Mouse (Mus musculus) cerebellum, postnatal 10 days (tissue): ENCODE measurements around the gene Dkkl1.
"Not testable (repeated sequence)": the region's sequence is repeated elsewhere in the genome, so short reads cannot be mapped to it uniquely, and the experiment has no call there.

ENCODE experiments used
- DNase-seq, 2 experiments: peaks; one replicate each; pipeline ENCODE4 v3.0.0; 2021; ENCODE audit warnings: mixed read lengths in 2 of 2

Dkkl1 gene

DNA sequence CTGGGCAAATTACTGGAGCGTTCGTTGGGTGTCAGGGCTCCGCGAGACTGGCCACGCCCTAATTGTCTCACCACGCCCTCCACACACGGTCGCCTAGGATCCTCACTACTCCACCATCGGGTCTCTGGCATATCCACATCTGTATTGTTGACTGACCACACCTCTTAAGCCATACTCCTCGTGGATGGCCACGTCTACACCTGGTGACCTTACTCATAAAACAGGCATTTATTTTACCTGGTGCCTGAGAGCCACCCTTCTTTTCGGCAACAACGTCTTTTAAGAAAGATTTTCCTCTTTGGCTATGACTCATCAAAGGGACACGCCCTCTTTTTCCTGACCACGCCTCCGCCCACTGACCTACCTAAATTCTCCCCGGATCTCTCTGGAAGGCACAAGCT is at the start of gene Dkkl1:
Dkkl1 (minus strand) TSS at position 297 of the 401 bp plus-strand sequence.
- no peak for DNase-seq

GRCm38 (mm10) chr7:45259281-45259680 is 47.3 kb upstream of the Dkkl1 start:
- DNase-seq, result no peak

GRCm38 (mm10) chr7:45257063-45257840 is 45.3 kb upstream of the Dkkl1 start:
- DNase-seq, result peak; percentile 36 to 53

DNA sequence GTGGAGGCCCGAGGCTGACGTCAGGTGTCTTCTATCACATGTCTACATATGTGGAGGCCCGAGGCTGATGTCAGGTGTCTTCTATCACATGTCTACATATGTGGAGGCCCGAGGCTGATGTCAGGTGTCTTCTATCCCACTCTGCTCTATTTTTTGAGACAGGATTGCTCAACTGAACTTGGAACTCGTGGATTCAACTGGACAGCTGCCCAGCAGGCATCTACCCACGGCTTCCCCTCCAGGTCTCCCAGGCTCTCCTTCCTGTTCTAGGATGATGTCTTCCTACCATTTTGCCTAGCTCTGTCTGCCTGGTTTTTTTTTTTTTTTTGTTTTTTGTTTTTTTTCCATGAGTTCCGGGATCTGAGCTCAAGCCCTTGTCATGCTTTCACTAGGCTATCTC is 43.9 kb upstream of the Dkkl1 start:
- not testable (repeated sequence) for DNase-seq

- no peak for DNase-seq
Observed at GRCm38 (mm10) chr7:45253806-45254205, 41.9 kb upstream of the Dkkl1 start.

GRCm38 (mm10) chr7:45247666-45248065 is 35.7 kb upstream of the Dkkl1 start:
- no peak for DNase-seq

DNA sequence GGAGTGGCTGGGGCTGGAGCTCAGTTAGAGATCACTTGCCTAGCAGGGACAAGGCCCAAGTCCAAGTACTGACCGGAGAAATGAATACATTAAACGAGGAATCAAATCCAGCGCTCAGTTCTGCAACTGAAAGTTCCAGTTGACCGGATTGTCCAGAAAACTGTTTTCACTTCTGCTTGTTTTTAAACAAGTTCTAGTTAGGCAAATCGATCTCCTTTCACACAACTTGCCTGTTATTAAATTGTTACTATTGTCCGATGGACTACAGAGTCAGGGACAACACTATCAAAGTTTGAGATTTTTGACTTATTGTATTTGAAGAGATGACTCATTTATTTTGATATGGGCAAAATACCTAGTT is 29.4 kb upstream of the Dkkl1 start:
- no peak for DNase-seq

- DNase-seq, result peak; percentile 69 to 71
Observed at GRCm38 (mm10) chr7:45240633-45241388, 28.9 kb upstream of the Dkkl1 start, which contains the start of gene Slc6a16. Slc6a16 (plus strand) TSS chr7:45241085.

GRCm38 (mm10) chr7:45240109-45240508 is 28.2 kb upstream of the Dkkl1 start:
- DNase-seq, result no peak

- no peak for DNase-seq
Observed at GRCm38 (mm10) chr7:45238723-45239496, 27.0 kb upstream of the Dkkl1 start, which contains the start of gene Cd37. Cd37 (minus strand) TSS chr7:45239115.

GRCm38 (mm10) chr7:45237747-45238699 is 26.1 kb upstream of the Dkkl1 start:
- DNase-seq, result no peak

DNA sequence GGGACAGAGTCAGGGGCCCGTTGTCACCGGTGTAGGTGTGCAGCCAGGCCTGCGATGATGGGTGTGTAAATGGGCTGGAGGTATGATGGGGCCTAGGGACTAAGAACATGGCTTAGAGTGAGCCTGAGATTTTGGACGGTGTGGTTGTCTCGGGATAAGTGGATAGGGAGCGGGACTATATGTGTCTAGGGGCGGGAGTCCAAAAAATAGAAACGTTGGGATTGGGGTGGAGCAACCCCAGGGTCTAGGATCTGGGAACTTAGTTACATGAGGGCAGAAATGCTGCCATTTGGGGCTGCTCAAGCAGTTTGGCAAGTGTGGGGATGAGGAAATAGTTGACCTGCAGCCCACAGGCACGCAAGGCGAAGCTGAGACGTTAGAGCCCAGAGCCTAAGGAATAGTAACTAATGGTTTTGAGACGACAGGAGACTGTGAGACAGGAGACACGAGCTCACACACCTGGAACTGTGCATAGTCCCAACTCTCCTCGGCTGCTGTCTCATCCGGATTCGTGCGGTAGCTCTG is 23.8 kb upstream of the Dkkl1 start:
- no peak for DNase-seq

GRCm38 (mm10) chr7:45234922-45235571 is 23.1 kb upstream of the Dkkl1 start:
- peak; percentile 62 to 66 for DNase-seq

DNA sequence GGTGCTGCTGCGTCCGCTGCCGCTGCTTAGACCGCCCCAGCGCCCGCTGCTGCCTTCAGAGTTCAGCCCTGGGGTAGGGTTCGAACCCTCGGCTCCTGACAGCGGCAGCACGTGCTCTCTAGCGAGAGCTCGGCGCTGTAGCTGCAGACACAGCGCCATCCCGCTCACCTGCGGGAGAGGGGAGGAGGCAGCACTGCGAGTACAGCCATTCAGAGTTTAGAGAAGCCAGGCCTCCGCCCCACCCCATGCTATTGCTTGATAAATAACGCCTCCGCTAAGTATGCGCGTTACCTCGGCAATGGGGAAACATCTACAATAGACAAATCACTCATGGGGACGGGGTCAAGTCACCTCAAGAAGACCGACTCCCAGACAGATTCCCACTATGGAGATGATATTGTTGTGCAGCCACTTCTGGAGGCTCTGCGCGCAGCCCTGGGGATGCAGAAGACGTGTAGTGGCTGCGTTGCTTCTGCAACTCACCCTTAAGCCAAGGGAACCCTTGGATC is 22.4 kb upstream of the Dkkl1 start:
- DNase-seq, result peak in 1 of 2 experiments; percentile 34

GRCm38 (mm10) chr7:45233580-45234332 is 21.8 kb upstream of the Dkkl1 start:
- DNase-seq, result peak; percentile 81 to 85

DNA sequence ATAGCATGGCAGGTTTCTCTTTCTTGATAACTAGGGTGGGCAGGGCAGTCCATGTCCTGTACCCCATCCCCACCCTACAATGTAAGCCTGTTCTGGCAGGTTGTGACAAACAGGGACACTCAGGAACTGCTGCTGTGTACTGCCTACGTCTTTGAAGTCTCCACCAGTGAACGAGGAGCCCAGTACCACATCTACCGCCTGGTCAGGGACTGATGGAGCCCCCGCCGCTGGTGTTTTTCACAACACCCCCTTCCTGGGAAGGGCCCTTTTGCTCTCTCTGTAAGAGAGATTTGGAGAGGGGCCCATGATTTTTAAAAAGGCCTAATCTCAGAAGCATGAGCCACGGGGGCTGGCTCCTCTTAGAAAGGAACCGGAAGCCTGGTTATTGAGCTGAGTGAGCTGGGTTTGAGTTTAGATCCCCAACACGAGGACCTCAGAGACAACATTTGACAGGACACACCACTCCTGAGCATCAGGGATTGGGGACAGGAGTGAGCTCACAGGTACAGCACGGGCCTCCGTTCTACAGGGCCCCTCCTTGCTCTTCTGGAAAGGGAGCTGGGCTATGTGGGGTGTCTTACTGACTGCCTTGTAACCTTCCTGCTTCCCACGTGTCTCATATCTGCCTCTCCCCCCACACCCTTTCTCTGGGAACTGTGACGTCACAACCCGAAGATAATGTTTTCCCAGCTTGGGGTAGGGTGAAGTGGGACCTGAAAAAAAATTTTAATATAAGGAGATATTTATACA is 20.9 kb upstream of the Dkkl1 start:
- DNase-seq, result peak in 1 of 2 experiments; percentile 33

GRCm38 (mm10) chr7:45231941-45232340 is 20.0 kb upstream of the Dkkl1 start:
- no peak for DNase-seq

DNA sequence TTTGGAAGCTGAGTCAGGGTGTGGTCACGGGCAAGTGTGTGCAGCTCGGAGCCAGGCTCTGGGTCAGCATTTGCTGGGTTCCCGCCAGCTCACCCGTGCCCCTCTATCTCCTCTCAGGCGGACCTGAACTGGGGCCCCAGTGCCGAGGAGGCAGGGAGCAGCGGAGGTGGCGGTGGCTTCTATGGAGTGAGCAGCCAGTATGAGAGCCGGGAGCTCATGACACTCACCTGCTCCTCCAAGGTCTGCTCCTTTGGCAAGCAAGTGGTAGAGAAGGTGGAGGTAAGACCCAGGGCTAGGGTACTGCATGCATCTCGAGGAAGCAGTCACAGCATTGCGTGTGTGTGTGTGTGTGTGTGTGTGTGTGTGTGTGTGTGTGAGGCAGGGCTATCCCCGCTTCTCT is 19.2 kb upstream of the Dkkl1 start:
- no peak for DNase-seq

- no peak for DNase-seq
Observed at GRCm38 (mm10) chr7:45229459-45230203, 17.7 kb upstream of the Dkkl1 start.
